Mouse (Mus musculus) limb, embryonic 14.5 days (tissue): ENCODE data around the gene Fasn. TPM values are rescaled to one million over a fixed set of nuclear protein-coding genes. Genes with fewer than 3 reads are reported as not detected.

Experiments
- ATAC-seq: fragments of 200-750 bp; cut with Nextera tagmentation; 2 replicates; pipeline ENCODE4 v1.8.0; 2017; ENCODE audit warnings: low read depth, moderate number of reproducible peaks, moderate TSS enrichment; ENCODE audit not compliant: low FRiP score
- DNase-seq: peaks from one replicate; pipeline ENCODE4 v3.0.0-alpha.2; 2015; ENCODE audit warnings: low spot score
- H3K27ac ChIP-seq: fragments of 300-500 bp; sonication (generic); replicated peaks from 2 replicates; pipeline ENCODE4 v1.5.1; 2014; ENCODE audit warnings: low read depth, mild to moderate bottlenecking, low read length, moderate library complexity, mixed read lengths
- H3K27me3 ChIP-seq: fragments of 300-500 bp; sonication (generic); 2 replicates; pipeline ENCODE4 v1.6.1; 2014; ENCODE audit warnings: low read length, mixed read lengths; ENCODE audit not compliant: control insufficient read depth, insufficient read depth
- H3K36me3 ChIP-seq: fragments of 300-500 bp; sonication (generic); 2 replicates; pipeline ENCODE4 v1.6.1; 2014; ENCODE audit warnings: mild to moderate bottlenecking, low read length, moderate library complexity, mixed read lengths; ENCODE audit not compliant: control insufficient read depth, insufficient read depth
- H3K4me1 ChIP-seq: fragments of 300-500 bp; sonication (generic); 2 replicates; pipeline ENCODE4 v1.6.1; 2014; ENCODE audit warnings: antibody characterized with exemption, low read length, mixed read lengths; ENCODE audit not compliant: control insufficient read depth, insufficient read depth
- H3K4me2 ChIP-seq: fragments of 300-500 bp; sonication (generic); replicated peaks from 2 replicates; pipeline ENCODE4 v1.6.1; 2014; ENCODE audit warnings: low read depth, mild to moderate bottlenecking, low read length, moderate library complexity; ENCODE audit not compliant: severe bottlenecking
- H3K4me3 ChIP-seq: fragments of 300-500 bp; sonication (generic); replicated peaks from 2 replicates; pipeline ENCODE4 v1.5.1; 2014; ENCODE audit warnings: low read length
- H3K9ac ChIP-seq: fragments of 300-500 bp; sonication (generic); 2 replicates; pipeline ENCODE4 v1.6.1; 2014; ENCODE audit warnings: mild to moderate bottlenecking, low read depth, low read length, moderate library complexity; ENCODE audit not compliant: severe bottlenecking
- H3K9me3 ChIP-seq: fragments of 300-500 bp; sonication (generic); 2 replicates; pipeline ENCODE4 v1.6.1; 2016; ENCODE audit warnings: low read length; ENCODE audit not compliant: control insufficient read depth
- POLR2A ChIP-seq: fragments of 200-500 bp; IDR thresholded peaks from 2 replicates; pipeline ENCODE4 v1.8.0; 2012; ENCODE audit warnings: inconsistent platforms, mild to moderate bottlenecking, moderate library complexity, borderline replicate concordance; ENCODE audit not compliant: insufficient read depth, insufficient read length; ENCODE audit errors: extremely low read depth
- WGBS: fragments of 180-500 bp; shearing (Covaris S2); extraction: QIAGEN DNeasy Blood & Tissue Kit; methylation state at CpG from one replicate; pipeline ENCODE4 v1.1.7; 2014; 5-methylcytosine and 5-hydroxymethylcytosine counted together
- polyA plus RNA-seq, 2 experiments: library from polyadenylated mRNA; depleted of rRNA in 1 of 2; stranded (reverse) in 1 of 2; unstranded in 1 of 2; fragments of >200 nt; fragmentation: Nextera tagmentation in 1 of 2; extraction: Ambion mirVana in 1 of 2; gene quantifications; 2 replicates each; pipeline versions ENCODE4 v1.2.1 to v1.2.3; 2012 to 2014

Fasn gene
- polyA plus RNA-seq, 2 experiments = 86.7 to 187 TPM

DNA sequence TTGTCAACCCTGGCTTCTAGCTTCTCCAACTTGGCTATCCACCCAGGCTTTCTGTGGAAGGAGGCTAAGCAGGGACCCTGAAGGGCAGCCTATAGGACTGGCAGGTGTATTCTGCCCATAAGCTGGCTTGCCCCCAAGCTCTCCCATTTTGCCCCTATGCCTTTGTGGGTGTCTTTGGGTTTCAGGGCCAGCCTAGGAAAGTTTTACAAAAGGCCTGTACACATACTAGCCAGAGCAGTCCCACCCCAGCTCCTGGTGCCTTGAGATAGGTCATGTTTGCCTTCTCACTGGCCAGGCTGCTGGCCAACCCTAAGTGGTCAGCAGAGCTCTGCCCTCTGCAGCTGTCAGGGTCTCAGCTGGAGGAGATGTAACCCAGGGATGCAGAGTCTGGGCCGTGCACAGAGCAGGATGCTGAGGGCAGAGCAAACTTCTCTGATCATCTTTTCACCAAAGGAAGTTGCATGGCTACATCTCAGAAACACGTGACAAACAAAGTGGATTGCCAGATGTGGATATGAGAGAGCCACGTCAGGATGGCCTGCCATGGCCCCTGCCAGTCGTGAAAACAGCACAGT lies 1.0 kb upstream of the Fasn start:
- 39% methylated on average over 4 of the region's 4 CpGs for WGBS
- no peak for TF ChIP-seq POLR2A

GRCm38 (mm10) chr11:120824787-120825288 lies 491 bp upstream of the Fasn start:
- Histone ChIP-seq H3K27me3 (no peaks in the 10 kb centered on the region), H3K4me1 (peaks cover 23% of the 10 kb centered on the region), H3K36me3 (peaks cover 21% of the 10 kb centered on the region), H3K27ac (peak overlapping the region; percentile 98), H3K4me2 (peak overlapping the region; percentile 72), H3K9ac (peak overlapping the region; percentile 89), H3K4me3 (peak overlapping the region; percentile 89), H3K9me3 (no peaks in the 10 kb centered on the region)
- ATAC-seq (peak; percentile 66), DNase-seq (no peak)
- no peak for TF ChIP-seq POLR2A
- under 1% methylated on average over 18 of the region's 21 CpGs for WGBS

More for the DNA sequence above, 1.0 kb upstream of the Fasn start:
- peak overlapping the region; percentile 72 for H3K4me2 ChIP-seq
- no peak for DNase-seq
- H3K4me3 ChIP-seq = peak overlapping the region; percentile 89
- H3K9ac ChIP-seq = peak overlapping the region; percentile 89
- H3K27me3 ChIP-seq = no peaks in the 10 kb centered on the region
- no peaks in the 10 kb centered on the region for H3K9me3 ChIP-seq
- ATAC-seq = no peak
- H3K4me1 ChIP-seq = peaks cover 23% of the 10 kb centered on the region
- peaks cover 16% of the 10 kb centered on the region for H3K36me3 ChIP-seq
- H3K27ac ChIP-seq = peak overlapping the region; percentile 98

GRCm38 (mm10) chr11:120823551-120823947 lies 798 bp downstream of the Fasn start:
- Histone ChIP-seq H3K36me3 (peaks cover 34% of the 10 kb centered on the region), H3K9ac (peak overlapping the region; percentile 89)
- DNase-seq = peak; percentile 49

DNA sequence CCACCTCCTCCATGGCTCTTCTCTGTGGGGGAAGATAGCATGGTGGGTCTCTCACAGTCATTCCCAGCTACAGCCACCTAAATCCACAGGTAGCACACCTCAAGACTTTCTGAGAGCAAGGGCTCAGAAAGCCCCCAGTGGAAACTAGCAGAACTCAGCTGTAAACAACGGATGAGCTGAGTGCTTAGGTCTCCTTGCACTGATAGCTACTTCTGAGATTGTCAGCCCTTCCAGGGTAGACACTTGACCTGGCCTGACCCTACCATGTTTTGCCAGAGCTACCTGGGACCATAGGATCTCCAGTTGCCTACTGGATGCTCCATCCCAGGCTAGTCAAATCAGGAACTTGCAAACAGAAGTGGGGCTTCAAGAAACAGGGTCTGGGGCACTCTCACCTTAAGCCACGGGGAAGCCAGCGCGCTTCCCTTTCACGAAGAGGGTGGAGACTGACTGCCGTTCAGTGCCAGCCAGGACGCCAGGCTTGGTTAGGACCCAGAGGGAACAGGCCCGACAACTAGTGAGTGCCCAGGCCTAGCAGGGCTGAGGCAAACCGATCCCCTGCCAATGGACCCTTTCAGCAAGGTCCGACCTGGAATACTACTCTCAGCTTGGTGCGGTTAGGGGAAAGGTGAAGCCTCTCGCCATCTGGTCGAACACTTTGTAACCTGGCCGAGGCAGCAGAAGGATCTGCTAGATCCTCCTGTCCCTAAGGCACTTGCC lies 1.4 kb downstream of the Fasn start:
- peak overlapping the region; percentile 89 for H3K9ac ChIP-seq
- peak overlapping the region; percentile 98 for H3K27ac ChIP-seq
- H3K36me3 ChIP-seq = peaks cover 40% of the 10 kb centered on the region
- no peak for DNase-seq
- peak overlapping the region; percentile 72 for H3K4me2 ChIP-seq
- H3K4me3 ChIP-seq = peak overlapping the region; percentile 89
- 1% methylated on average over 14 of the region's 14 CpGs for WGBS
- H3K27me3 ChIP-seq = no peaks in the 10 kb centered on the region
- ATAC-seq = no peak
- H3K9me3 ChIP-seq = no peaks in the 10 kb centered on the region
- peaks cover 23% of the 10 kb centered on the region for H3K4me1 ChIP-seq
- TF ChIP-seq POLR2A = no peak

More at GRCm38 (mm10) chr11:120823551-120823947, 798 bp downstream of the Fasn start:
- ATAC-seq = peak; percentile 30
- Histone ChIP-seq H3K4me2 (peak overlapping the region; percentile 72), H3K27ac (peak overlapping the region; percentile 98), H3K27me3 (no peaks in the 10 kb centered on the region), H3K9me3 (no peaks in the 10 kb centered on the region), H3K4me3 (peak overlapping the region; percentile 89), H3K4me1 (peaks cover 23% of the 10 kb centered on the region)
- TF ChIP-seq POLR2A = no peak
- under 1% methylated on average over 29 of the region's 40 CpGs for WGBS

DNA sequence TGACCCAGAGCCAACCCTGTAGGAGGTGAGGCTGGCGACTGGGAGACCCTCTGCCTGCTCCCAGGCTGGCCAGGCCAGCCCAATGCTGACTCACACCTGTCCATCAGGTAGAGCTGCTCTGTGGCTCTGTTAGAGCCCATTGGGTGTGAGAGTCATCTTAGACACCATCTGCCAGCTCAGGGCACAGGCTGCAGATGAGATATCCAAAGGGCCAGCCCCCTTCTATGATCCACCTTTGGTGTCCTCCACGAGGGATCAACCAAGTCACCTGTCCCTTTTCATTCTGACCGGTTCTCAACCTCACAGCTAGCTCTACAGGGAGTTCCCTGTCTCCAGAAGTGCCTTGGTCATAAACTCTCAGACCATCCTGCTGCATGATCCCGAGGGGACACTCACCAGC lies 2.0 kb downstream of the Fasn start:
- Histone ChIP-seq H3K27ac (no peak overlapping the region), H3K4me1 (peaks cover 23% of the 10 kb centered on the region), H3K4me2 (peak overlapping the region; percentile 72), H3K27me3 (no peaks in the 10 kb centered on the region), H3K9me3 (no peaks in the 10 kb centered on the region), H3K9ac (peak overlapping the region; percentile 89), H3K4me3 (peak overlapping the region; percentile 89), H3K36me3 (peaks cover 47% of the 10 kb centered on the region)
- ATAC-seq (no peak), DNase-seq (no peak)
- 42% methylated on average over 4 of the region's 4 CpGs for whole genome bisulfite sequencing
- no peak for TF ChIP-seq POLR2A
